Mouse (Mus musculus) myocyte (in vitro differentiated cells): ENCODE measurements around the gene Bbs7. TPM values are rescaled to one million over a fixed set of nuclear protein-coding genes. Genes with fewer than 3 reads are reported as not detected.

Source experiments
- H3K27me3 ChIP-seq: one replicate; pipeline ENCODE4 v1.6.1; 2011; ENCODE audit not compliant: control insufficient read depth, insufficient read depth, insufficient read length
- H3K36me3 ChIP-seq: one replicate; pipeline ENCODE4 v1.6.1; 2011; ENCODE audit not compliant: control insufficient read depth, insufficient read depth
- H3K4me2 ChIP-seq: one replicate; pipeline ENCODE4 v1.6.1; 2011; ENCODE audit warnings: low read depth, control low read depth
- H3K4me3 ChIP-seq: one replicate; pipeline ENCODE4 v1.5.1; 2011; ENCODE audit warnings: mild to moderate bottlenecking, control low read depth, moderate library complexity
- H3K79me2 ChIP-seq: one replicate; pipeline ENCODE4 v1.6.1; 2011; ENCODE audit not compliant: control insufficient read depth, insufficient read depth
- H3ac ChIP-seq: one replicate; pipeline ENCODE4 v1.6.1; 2011; ENCODE audit not compliant: control insufficient read depth, insufficient read length
- CEBPB ChIP-seq: IDR thresholded peaks from 2 replicates; pipeline ENCODE4 v1.6.1; 2011; ENCODE audit warnings: mild to moderate bottlenecking, moderate library complexity; ENCODE audit not compliant: poor library complexity, insufficient read depth, severe bottlenecking
- E2F4 ChIP-seq: IDR thresholded peaks from one replicate; pipeline ENCODE4 v1.6.1; 2011; ENCODE audit warnings: mild to moderate bottlenecking, control low read depth, moderate library complexity; ENCODE audit not compliant: insufficient read depth
- MAX ChIP-seq: IDR thresholded peaks from one replicate; pipeline ENCODE4 v1.6.1; 2011; ENCODE audit warnings: low read depth, mild to moderate bottlenecking, control low read depth
- MYOD1 ChIP-seq, 3 experiments: IDR thresholded peaks; one replicate each; pipeline ENCODE4 v1.6.1; 2011; ENCODE audit warnings: control low read depth in 2 of 3, low read depth in 2 of 3, mild to moderate bottlenecking in 2 of 3, moderate library complexity in 1 of 3; ENCODE audit not compliant: insufficient read length in 2 of 3, control insufficient read depth in 1 of 3
- MYOG ChIP-seq, 3 experiments: IDR thresholded peaks; one replicate each; pipeline ENCODE4 v1.6.1; 2011; ENCODE audit warnings: control low read depth in 2 of 3, low read depth in 2 of 3, mild to moderate bottlenecking in 2 of 3; ENCODE audit not compliant: insufficient read length in 2 of 3, control insufficient read depth in 1 of 3, insufficient read depth in 1 of 3
- POLR2A ChIP-seq: IDR thresholded peaks from one replicate; pipeline ENCODE4 v1.6.1; 2011; ENCODE audit warnings: low read depth, mild to moderate bottlenecking, control low read depth, moderate library complexity; ENCODE audit not compliant: insufficient read length
- POLR2AphosphoS2 ChIP-seq: IDR thresholded peaks from one replicate; pipeline ENCODE4 v1.6.1; 2011; ENCODE audit warnings: low read depth, control low read depth; ENCODE audit not compliant: insufficient read length
- REST ChIP-seq: IDR thresholded peaks from one replicate; pipeline ENCODE4 v1.6.1; 2011; ENCODE audit warnings: mild to moderate bottlenecking, control low read depth, moderate library complexity; ENCODE audit not compliant: insufficient read depth, insufficient read length
- SRF ChIP-seq: IDR thresholded peaks from one replicate; pipeline ENCODE4 v1.6.1; 2011; ENCODE audit warnings: low read depth; ENCODE audit not compliant: control insufficient read depth, insufficient read length
- TCF12 ChIP-seq: IDR thresholded peaks from one replicate; pipeline ENCODE4 v1.6.1; 2011; ENCODE audit warnings: mild to moderate bottlenecking, control low read depth; ENCODE audit not compliant: poor library complexity, insufficient read depth, severe bottlenecking
- TCF3 ChIP-seq: IDR thresholded peaks from one replicate; pipeline ENCODE4 v1.6.1; 2011; ENCODE audit warnings: low read depth, control low read depth; ENCODE audit not compliant: insufficient read length
- USF1 ChIP-seq: IDR thresholded peaks from one replicate; pipeline ENCODE4 v1.6.1; 2011; ENCODE audit warnings: low read depth, mild to moderate bottlenecking, control low read depth, moderate library complexity
- polyA plus RNA-seq: library from polyadenylated mRNA; unstranded; fragments of >200 nt; fragmentation: generic; extraction: Trizol; gene quantifications from one replicate; pipeline ENCODE4 v1.2.1, GENCODE M21; 2012; ENCODE audit warnings: missing spikeins

The Bbs7 gene
- polyA plus RNA-seq, 1 experiment = 2.8 TPM

DNA sequence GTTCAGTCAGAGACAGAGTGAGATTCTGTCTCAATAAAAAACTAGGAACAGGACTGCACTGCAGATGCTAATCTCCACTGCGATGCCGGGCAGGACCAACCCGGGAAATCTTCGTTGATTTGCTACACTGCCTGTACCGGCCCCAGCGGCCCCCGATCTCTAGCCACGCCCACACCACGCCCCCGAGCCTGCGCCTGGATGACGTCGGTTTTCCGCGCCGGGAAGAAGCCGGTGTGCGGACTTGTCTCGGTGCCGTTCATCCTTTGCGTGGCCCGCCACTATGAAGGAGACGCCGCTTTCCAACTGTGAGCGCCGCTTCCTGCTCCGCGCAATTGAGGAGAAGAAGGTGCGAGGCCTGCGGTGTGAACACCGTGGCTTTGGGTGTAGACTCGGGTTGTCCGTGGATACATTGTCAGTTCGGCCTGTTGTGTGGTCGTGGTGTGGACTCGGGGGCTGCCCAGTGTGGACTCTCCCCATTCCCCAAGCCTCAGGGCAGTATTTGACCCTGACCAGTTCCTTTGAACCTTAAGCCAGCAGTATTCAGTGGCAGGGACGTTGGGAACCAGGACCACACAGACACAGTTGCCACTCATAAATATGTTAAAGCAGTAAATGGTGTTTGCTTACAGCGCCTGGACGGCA is 60.8 kb downstream of the Bbs7 start, which contains the start of gene Exosc9:
Exosc9 (plus strand) TSS at position 201 of the 642 bp plus-strand sequence.
- Histone ChIP-seq H3K36me3 (peaks cover 17% of the 10 kb centered on the region), H3K4me3 (peak within 1 kb of the TSS; percentile 89), H3K4me2 (peak within 1 kb of the TSS; percentile 99), H3K27me3 (no peaks in the 10 kb centered on the region), H3K79me2 (peaks cover 9% of the 10 kb centered on the region), H3ac (peak within 1 kb of the TSS; percentile 79)
- TF ChIP-seq SRF (peak; percentile 69), MYOD1 (IDR thresholded peaks at IDR 0.05; ENCODE audit: control insufficient read depth in 1 of 3, insufficient read length in 2 of 3, low read depth in 2 of 3) (no peak), POLR2AphosphoS2 (peak; percentile 74), POLR2A (peak; percentile 65)

- peaks cover 9% of the 10 kb centered on the region for H3K79me2 ChIP-seq
- peaks cover 17% of the 10 kb centered on the region for H3K36me3 ChIP-seq
- TF ChIP-seq USF1 (no peak), SRF (no peak), POLR2A (no peak), REST (no peak), CEBPB (no peak), TCF12 (no peak), MYOD1 (IDR thresholded peaks at IDR 0.05; ENCODE audit: control insufficient read depth in 1 of 3, insufficient read length in 2 of 3, low read depth in 2 of 3) (no peak), E2F4 (no peak), MAX (no peak), MYOG (IDR thresholded peaks at IDR 0.05; ENCODE audit: control insufficient read depth in 1 of 3, insufficient read depth in 1 of 3, insufficient read length in 2 of 3, low read depth in 2 of 3) (no peak), TCF3 (no peak), POLR2AphosphoS2 (no peak)
- no peaks in the 10 kb centered on the region for H3K27me3 ChIP-seq
- peak overlapping the region; percentile 89 for H3K4me3 ChIP-seq
- H3K4me2 ChIP-seq = peak overlapping the region; percentile 99
- H3ac ChIP-seq = peak overlapping the region; percentile 79
Measured at GRCm38 (mm10) chr3:36551851-36552384, 61.4 kb downstream of the Bbs7 start.

GRCm38 (mm10) chr3:36551343-36551742 is 61.9 kb downstream of the Bbs7 start:
- H3K27me3 ChIP-seq = no peaks in the 10 kb centered on the region
- peak overlapping the region; percentile 79 for H3ac ChIP-seq
- peaks cover 9% of the 10 kb centered on the region for H3K79me2 ChIP-seq
- H3K36me3 ChIP-seq = peaks cover 16% of the 10 kb centered on the region
- TF ChIP-seq E2F4 (no peak), TCF12 (peak; percentile 98), SRF (no peak), MYOD1 (IDR thresholded peaks at IDR 0.05; ENCODE audit: control insufficient read depth in 1 of 3, insufficient read length in 2 of 3, low read depth in 2 of 3) (peak; percentile 77 to 96 (median 95)), TCF3 (peak; percentile 98), USF1 (no peak), MYOG (IDR thresholded peaks at IDR 0.05; ENCODE audit: control insufficient read depth in 1 of 3, insufficient read depth in 1 of 3, insufficient read length in 2 of 3, low read depth in 2 of 3) (peak; percentile 95 to 98 (median 97)), CEBPB (no peak)
- peak overlapping the region; percentile 99 for H3K4me2 ChIP-seq
- H3K4me3 ChIP-seq = peak overlapping the region; percentile 89

- no peak for TF ChIP-seq MYOG (IDR thresholded peaks at IDR 0.05; ENCODE audit: control insufficient read depth in 1 of 3, insufficient read depth in 1 of 3, insufficient read length in 2 of 3, low read depth in 2 of 3)
- TF ChIP-seq MAX = no peak
- TF ChIP-seq USF1 = no peak
- no peak for TF ChIP-seq POLR2A
- TF ChIP-seq SRF = no peak
- TF ChIP-seq TCF12 = no peak
- TF ChIP-seq POLR2AphosphoS2 = no peak
- H3K4me3 ChIP-seq = no peak overlapping the region
- no peaks in the 10 kb centered on the region for H3K36me3 ChIP-seq
- H3K4me2 ChIP-seq = no peak overlapping the region
- H3ac ChIP-seq = no peak overlapping the region
- H3K79me2 ChIP-seq = no peaks in the 10 kb centered on the region
- H3K27me3 ChIP-seq = no peaks in the 10 kb centered on the region
Measured at GRCm38 (mm10) chr3:36544961-36545360, 68.3 kb downstream of the Bbs7 start.

GRCm38 (mm10) chr3:36541399-36541798 is 71.9 kb downstream of the Bbs7 start:
- H3K79me2 ChIP-seq = no peaks in the 10 kb centered on the region
- H3K4me2 ChIP-seq = no peak overlapping the region
- TF ChIP-seq TCF3 = no peak
- TF ChIP-seq E2F4 = no peak
- TF ChIP-seq TCF12 = no peak
- no peak for TF ChIP-seq MYOD1 (IDR thresholded peaks at IDR 0.05; ENCODE audit: control insufficient read depth in 1 of 3, insufficient read length in 2 of 3, low read depth in 2 of 3)
- no peak for TF ChIP-seq SRF
- no peak for TF ChIP-seq REST
- TF ChIP-seq USF1 = no peak
- TF ChIP-seq MAX = no peak
- TF ChIP-seq CEBPB = no peak
- no peak for TF ChIP-seq POLR2AphosphoS2
- TF ChIP-seq POLR2A = no peak
- no peak for TF ChIP-seq MYOG (IDR thresholded peaks at IDR 0.05; ENCODE audit: control insufficient read depth in 1 of 3, insufficient read depth in 1 of 3, insufficient read length in 2 of 3, low read depth in 2 of 3)
- no peak overlapping the region for H3ac ChIP-seq
- H3K36me3 ChIP-seq = no peaks in the 10 kb centered on the region
- H3K27me3 ChIP-seq = no peaks in the 10 kb centered on the region
- no peak overlapping the region for H3K4me3 ChIP-seq
